Mouse (Mus musculus) liver, embryonic 11.5 days (tissue): ENCODE data around the gene Postn. TPM values are rescaled to one million over a fixed set of nuclear protein-coding genes. Genes with fewer than 3 reads are reported as not detected.

Experiments
- ATAC-seq: fragments of 200-750 bp; cut with Nextera tagmentation; replicated peaks from 2 replicates; pipeline ENCODE4 v1.8.0; 2017; ENCODE audit warnings: moderate number of reproducible peaks, mild to moderate bottlenecking, moderate TSS enrichment, moderate library complexity; ENCODE audit not compliant: low FRiP score
- DNase-seq: peaks from one replicate; pipeline ENCODE4 v3.0.0-alpha.2; 2017; ENCODE audit warnings: low spot score
- H3K27ac ChIP-seq: fragments of 300-500 bp; sonication (generic); 2 replicates; pipeline ENCODE4 v1.5.1; 2014; ENCODE audit warnings: mild to moderate bottlenecking, low read depth, low read length, control low read depth
- H3K27me3 ChIP-seq: fragments of 300-500 bp; sonication (generic); replicated peaks from 2 replicates; pipeline ENCODE4 v1.6.1; 2014; ENCODE audit warnings: low read length, mixed read lengths; ENCODE audit not compliant: control insufficient read depth, insufficient read depth
- H3K36me3 ChIP-seq: fragments of 300-500 bp; sonication (generic); 2 replicates; pipeline ENCODE4 v1.6.1; 2014; ENCODE audit warnings: mild to moderate bottlenecking, low read length, moderate library complexity, mixed read lengths; ENCODE audit not compliant: control insufficient read depth, insufficient read depth
- H3K4me1 ChIP-seq: fragments of 300-500 bp; sonication (generic); replicated peaks from 2 replicates; pipeline ENCODE4 v1.6.1; 2014; ENCODE audit warnings: low read length, mixed read lengths; ENCODE audit not compliant: control insufficient read depth, insufficient read depth
- H3K4me2 ChIP-seq: fragments of 300-500 bp; sonication (generic); 2 replicates; pipeline ENCODE4 v1.6.1; 2014; ENCODE audit warnings: mild to moderate bottlenecking, control low read depth, moderate library complexity
- H3K4me3 ChIP-seq: fragments of 300-500 bp; sonication (generic); 2 replicates; pipeline ENCODE4 v1.5.1; 2014; ENCODE audit warnings: low read depth, low read length, control low read depth
- H3K9ac ChIP-seq: fragments of 300-500 bp; sonication (generic); 2 replicates; pipeline ENCODE4 v1.6.1; 2014; ENCODE audit warnings: low read depth, low read length, control low read depth
- H3K9me3 ChIP-seq: fragments of 300-500 bp; sonication (generic); 2 replicates; pipeline ENCODE4 v1.6.1; 2016; ENCODE audit warnings: low read length, inconsistent platforms, mixed read lengths; ENCODE audit not compliant: control insufficient read depth
- WGBS: fragments of 180-500 bp; shearing (Covaris S2); extraction: QIAGEN DNeasy Blood & Tissue Kit; methylation state at CpG from one replicate; pipeline ENCODE4 v1.1.7; 2014; 5-methylcytosine and 5-hydroxymethylcytosine counted together
- polyA plus RNA-seq: library from polyadenylated mRNA; unstranded; fragments of >200 nt; fragmentation: Nextera tagmentation; extraction: Ambion mirVana; gene quantifications from 2 replicates; pipeline ENCODE4 v1.2.1, GENCODE M21; 2014

Gene Postn
- 44.6 and 47.2 TPM in 2 replicates for polyA plus RNA-seq

DNA sequence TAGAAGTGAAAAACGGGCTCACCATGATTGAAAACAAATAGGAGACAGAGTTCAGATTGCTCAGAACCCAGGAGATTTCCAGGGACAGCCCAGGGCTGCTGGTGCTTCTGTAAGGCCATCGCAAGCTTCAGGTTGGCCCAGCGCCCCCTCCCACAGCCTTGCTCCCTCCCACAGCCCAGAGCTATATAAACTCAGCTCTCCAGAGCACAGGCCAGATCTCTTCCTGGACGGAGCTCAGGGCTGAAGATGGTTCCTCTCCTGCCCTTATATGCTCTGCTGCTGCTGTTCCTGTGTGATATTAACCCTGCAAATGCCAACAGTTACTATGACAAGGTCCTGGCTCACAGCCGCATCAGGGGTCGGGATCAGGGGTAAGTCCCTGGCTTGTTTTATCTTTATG lies at the start of gene Postn:
Postn (plus strand) TSS at position 213 of the 400 bp plus-strand sequence.
- no peak within 1 kb of the TSS for H3K4me3 ChIP-seq
- 30% methylated on average over 6 of the region's 6 CpGs for WGBS
- ATAC-seq: no peak
- no peaks in the 10 kb centered on the region for H3K36me3 ChIP-seq
- no peaks in the 10 kb centered on the region for H3K4me1 ChIP-seq
- no peaks in the 10 kb centered on the region for H3K27me3 ChIP-seq
- H3K9ac ChIP-seq: no peak within 1 kb of the TSS
- H3K4me2 ChIP-seq: peak within 1 kb of the TSS; percentile 9; the same call in 1 of the 2 replicates
- DNase-seq: no peak
- H3K9me3 ChIP-seq: no peaks in the 10 kb centered on the region
- H3K27ac ChIP-seq: no peak within 1 kb of the TSS

- Histone ChIP-seq H3K27me3 (no peaks in the 10 kb centered on the region), H3K36me3 (no peaks in the 10 kb centered on the region), H3K4me2 (no peak overlapping the region), H3K9me3 (no peaks in the 10 kb centered on the region), H3K9ac (no peak overlapping the region), H3K4me1 (no peaks in the 10 kb centered on the region), H3K4me3 (no peak overlapping the region), H3K27ac (no peak overlapping the region)
- DNase-seq (no peak), ATAC-seq (no peak)
- WGBS: 86% methylated on average over 2 of the region's 2 CpGs
These were observed 46.9 kb upstream of the Postn start for GRCm38 (mm10) chr3:54314055-54314454.

DNA sequence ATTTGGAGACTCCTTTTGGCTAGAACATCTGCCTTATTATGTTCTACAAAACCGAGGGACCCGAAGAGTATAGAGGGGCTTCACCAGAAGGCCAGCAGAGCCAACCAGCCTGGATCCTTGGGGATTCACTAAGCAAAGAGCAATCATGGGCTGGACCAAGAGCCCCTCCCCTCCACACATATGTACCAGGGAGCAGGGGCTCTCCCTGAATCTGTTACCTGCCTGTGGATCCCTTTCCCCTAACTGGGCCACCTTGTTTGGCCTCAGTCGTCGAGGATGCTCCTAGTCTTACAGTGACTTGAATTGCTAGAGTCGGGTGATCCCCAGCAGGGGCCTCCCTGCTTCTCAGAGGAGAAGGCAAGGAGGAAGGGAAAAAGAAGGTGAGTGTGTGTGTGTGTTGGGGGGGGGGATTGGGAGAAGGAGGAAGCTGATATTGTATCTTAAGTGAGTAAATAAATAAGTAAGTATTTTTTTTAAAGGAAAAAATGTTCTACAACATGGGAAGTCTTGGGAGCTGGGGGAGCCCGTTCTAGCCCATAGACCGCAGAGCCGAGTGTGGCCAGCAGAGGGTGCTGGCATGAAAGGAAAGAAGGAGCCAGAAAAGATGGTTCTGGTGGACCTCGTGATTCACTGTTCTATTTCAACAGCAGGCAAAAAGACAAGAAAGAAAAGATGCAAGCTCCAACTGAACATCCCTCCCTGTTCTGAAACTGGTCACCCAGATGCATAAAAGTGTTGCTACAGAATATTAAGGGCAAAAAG lies 7.8 kb upstream of the Postn start:
- Histone ChIP-seq H3K9me3 (no peaks in the 10 kb centered on the region), H3K27me3 (no peaks in the 10 kb centered on the region), H3K4me2 (no peak overlapping the region), H3K27ac (no peak overlapping the region), H3K36me3 (no peaks in the 10 kb centered on the region), H3K9ac (no peak overlapping the region), H3K4me1 (no peaks in the 10 kb centered on the region), H3K4me3 (no peak overlapping the region)
- 24% methylated on average over 9 of the region's 9 CpGs for WGBS
- DNase-seq (no peak), ATAC-seq (no peak)

- ATAC-seq: no peak
- DNase-seq: no peak
- H3K4me2 ChIP-seq: no peak overlapping the region
- no peaks in the 10 kb centered on the region for H3K36me3 ChIP-seq
- H3K27ac ChIP-seq: no peak overlapping the region
- H3K9me3 ChIP-seq: no peaks in the 10 kb centered on the region
- no peaks in the 10 kb centered on the region for H3K4me1 ChIP-seq
- no peak overlapping the region for H3K4me3 ChIP-seq
- H3K9ac ChIP-seq: no peak overlapping the region
- no peaks in the 10 kb centered on the region for H3K27me3 ChIP-seq
- 66% methylated on average over 3 of the region's 3 CpGs for WGBS
These were observed 3.3 kb upstream of the Postn start for GRCm38 (mm10) chr3:54357561-54357960.

DNA sequence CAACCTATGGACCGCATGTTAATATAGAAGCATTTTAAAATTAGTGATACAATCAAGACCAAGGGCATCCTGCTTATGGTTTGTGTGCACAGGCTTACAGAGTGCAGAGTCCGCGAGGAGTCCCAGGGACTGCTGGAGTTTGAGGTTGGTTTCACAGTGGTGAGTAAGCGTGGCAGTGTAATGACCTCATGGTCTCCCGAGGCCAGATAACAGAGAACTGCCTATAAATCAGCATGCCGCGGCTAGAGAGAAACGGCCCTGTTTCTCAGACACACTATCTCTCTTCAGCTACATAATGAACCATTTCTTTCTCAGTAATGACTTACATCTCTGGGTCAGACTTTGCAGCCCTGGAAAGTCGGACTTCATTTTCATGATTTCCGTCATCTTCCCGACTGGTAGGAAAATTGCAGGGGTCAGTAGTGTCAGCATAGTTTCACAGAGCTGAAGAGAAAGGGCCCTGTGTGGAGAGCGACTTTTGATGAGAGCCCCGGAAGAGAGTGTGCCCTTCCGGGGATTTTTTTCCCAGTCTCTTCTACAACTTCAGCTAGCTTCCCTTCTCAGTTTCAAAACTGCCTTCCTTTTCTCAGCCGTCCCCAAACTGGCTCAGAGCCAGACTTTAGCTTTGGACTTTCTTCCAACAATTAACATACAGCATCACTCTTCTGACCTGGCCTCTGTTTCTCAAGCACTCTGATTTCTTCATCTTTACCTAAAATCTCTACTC lies 2.3 kb upstream of the Postn start:
- Histone ChIP-seq H3K9me3 (no peaks in the 10 kb centered on the region), H3K4me2 (peak overlapping the region; percentile 23), H3K27me3 (no peaks in the 10 kb centered on the region), H3K27ac (peak overlapping the region; percentile 7; the same call in 1 of the 2 replicates), H3K4me1 (no peaks in the 10 kb centered on the region), H3K9ac (no peak overlapping the region), H3K4me3 (no peak overlapping the region), H3K36me3 (no peaks in the 10 kb centered on the region)
- WGBS: 36% methylated on average over 15 of the region's 15 CpGs
- ATAC-seq: peak; percentile 66
- DNase-seq: no peak

DNA sequence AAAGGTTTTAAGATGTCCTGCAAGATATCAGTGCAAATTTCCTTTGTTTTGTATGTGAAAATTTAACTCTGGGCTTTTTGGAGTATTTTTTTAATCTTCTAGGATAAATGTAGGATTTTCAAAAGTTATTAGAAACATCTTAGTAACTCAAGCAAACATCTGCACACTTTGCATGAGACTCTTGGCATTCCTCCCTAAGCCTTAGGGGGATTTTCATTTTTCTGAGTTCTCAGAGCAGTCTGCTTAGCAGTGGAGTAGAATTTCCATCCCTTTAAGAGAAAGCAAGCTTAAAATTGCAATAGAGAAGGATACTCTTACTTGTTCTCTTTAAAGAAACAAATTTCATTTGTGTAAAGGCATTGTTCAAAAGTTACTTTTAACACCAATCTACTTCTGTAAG lies 747 bp downstream of the Postn start:
- Histone ChIP-seq H3K9me3 (no peaks in the 10 kb centered on the region), H3K4me3 (no peak overlapping the region), H3K4me2 (no peak overlapping the region), H3K36me3 (no peaks in the 10 kb centered on the region), H3K27me3 (no peaks in the 10 kb centered on the region), H3K4me1 (no peaks in the 10 kb centered on the region), H3K27ac (no peak overlapping the region), H3K9ac (no peak overlapping the region)
- ATAC-seq (no peak), DNase-seq (no peak)

GRCm38 (mm10) chr3:54371015-54371414 lies 10.1 kb downstream of the Postn start:
- no peaks in the 10 kb centered on the region for H3K4me1 ChIP-seq
- H3K27me3 ChIP-seq: no peaks in the 10 kb centered on the region
- ATAC-seq (no peak), DNase-seq (no peak)
- no peak overlapping the region for H3K9ac ChIP-seq
- H3K9me3 ChIP-seq: no peaks in the 10 kb centered on the region
- H3K27ac ChIP-seq: no peak overlapping the region
- H3K36me3 ChIP-seq: no peaks in the 10 kb centered on the region
- H3K4me3 ChIP-seq: no peak overlapping the region
- no peak overlapping the region for H3K4me2 ChIP-seq
- WGBS: 86% methylated on average over 1 of the region's 1 CpGs

GRCm38 (mm10) chr3:54372625-54373024 lies 11.7 kb downstream of the Postn start:
- DNase-seq: no peak
- Histone ChIP-seq H3K4me2 (no peak overlapping the region), H3K27ac (no peak overlapping the region), H3K27me3 (no peaks in the 10 kb centered on the region), H3K9me3 (no peaks in the 10 kb centered on the region), H3K4me1 (no peaks in the 10 kb centered on the region), H3K4me3 (no peak overlapping the region), H3K9ac (no peak overlapping the region), H3K36me3 (no peaks in the 10 kb centered on the region)
- no peak for ATAC-seq
- 79% methylated on average over 6 of the region's 6 CpGs for WGBS

GRCm38 (mm10) chr3:54376014-54376413 lies 15.1 kb downstream of the Postn start:
- ATAC-seq: no peak
- Histone ChIP-seq H3K4me3 (no peak overlapping the region), H3K4me2 (no peak overlapping the region), H3K27me3 (no peaks in the 10 kb centered on the region), H3K4me1 (no peaks in the 10 kb centered on the region), H3K27ac (no peak overlapping the region), H3K9me3 (no peaks in the 10 kb centered on the region), H3K9ac (no peak overlapping the region), H3K36me3 (no peaks in the 10 kb centered on the region)
- 85% methylated on average over 6 of the region's 6 CpGs for WGBS
- no peak for DNase-seq
